Mouse (Mus musculus): ENCODE results near the gene Smarcc1. TPM values are rescaled to one million over a fixed set of nuclear protein-coding genes. Genes with fewer than 3 reads are reported as not detected.
"Not testable (repeated sequence)": the region's sequence is repeated elsewhere in the genome, so short reads cannot be mapped to it uniquely, and the experiment has no call there.

Smarcc1 gene
- polyA plus RNA-seq, 1 experiment from 2014 or later: 80.0 TPM

GRCm38 (mm10) chr9:110159036-110159435, 41.5 kb downstream of the Smarcc1 start:
- no peak overlapping the region for H3K4me3 ChIP-seq (ENCODE audit: low read depth, low read length)
- H3K27me3 ChIP-seq (ENCODE audit: control insufficient read depth, insufficient read depth, low read depth, low read length): no peaks in the 10 kb centered on the region
- no peaks in the 10 kb centered on the region for H3K9me3 ChIP-seq (replicated peaks; ENCODE audit: control insufficient read depth, low read length, poor library complexity, severe bottlenecking)
- WGBS: 92% methylated on average over 1 of the region's 1 CpGs
- no peak overlapping the region for H3K4me2 ChIP-seq (ENCODE audit: low read length)
- H3K27ac ChIP-seq (ENCODE audit: low read length): no peak overlapping the region
- no peak overlapping the region for H3K9ac ChIP-seq (ENCODE audit: low read depth, low read length)
- no peaks in the 10 kb centered on the region for H3K4me1 ChIP-seq (ENCODE audit: control insufficient read depth, insufficient read depth, low read length)
- peaks cover 28% of the 10 kb centered on the region for H3K36me3 ChIP-seq (ENCODE audit: control insufficient read depth, insufficient read depth, low read length)
- no peak for ATAC-seq

DNA sequence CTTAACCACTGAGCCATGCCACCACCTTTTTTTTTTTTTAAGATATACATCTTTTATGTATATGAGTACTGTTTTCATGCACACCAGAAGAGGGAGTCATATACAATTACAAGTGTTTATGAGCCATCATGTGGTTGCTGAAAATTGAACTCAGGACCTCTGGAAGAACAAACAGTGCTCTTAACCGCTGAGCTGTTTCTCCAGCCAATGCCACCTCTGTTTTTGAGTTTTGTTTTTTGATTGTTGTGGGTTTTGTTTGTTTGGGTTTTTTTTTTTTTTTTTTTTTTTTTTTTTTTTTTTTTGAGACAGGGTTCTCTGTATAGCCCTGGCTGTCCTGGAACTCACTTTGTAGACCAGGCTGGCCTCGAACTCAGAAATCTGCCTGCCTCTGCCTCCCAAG, 43.0 kb downstream of the Smarcc1 start:
- H3K4me2 ChIP-seq (ENCODE audit: low read length); H3K9me3 ChIP-seq (replicated peaks; ENCODE audit: control insufficient read depth, low read length, poor library complexity, severe bottlenecking); H3K9ac ChIP-seq (ENCODE audit: low read depth, low read length); H3K4me3 ChIP-seq (ENCODE audit: low read depth, low read length); H3K4me1 ChIP-seq (ENCODE audit: control insufficient read depth, insufficient read depth, low read length); ATAC-seq; H3K27me3 ChIP-seq (ENCODE audit: control insufficient read depth, insufficient read depth, low read depth, low read length); H3K27ac ChIP-seq (ENCODE audit: low read length): not testable (repeated sequence)
- H3K36me3 ChIP-seq (ENCODE audit: control insufficient read depth, insufficient read depth, low read length): peaks cover 25% of the 10 kb centered on the region
- WGBS: 100% methylated on average over 2 of the region's 2 CpGs

- Histone ChIP-seq H3K27ac (ENCODE audit: low read length) (no peak overlapping the region), H3K4me2 (ENCODE audit: low read length) (no peak overlapping the region), H3K36me3 (ENCODE audit: control insufficient read depth, insufficient read depth, low read length) (peaks cover 23% of the 10 kb centered on the region), H3K9ac (ENCODE audit: low read depth, low read length) (no peak overlapping the region), H3K4me1 (ENCODE audit: control insufficient read depth, insufficient read depth, low read length) (no peaks in the 10 kb centered on the region), H3K9me3 (replicated peaks; ENCODE audit: control insufficient read depth, low read length, poor library complexity, severe bottlenecking) (no peaks in the 10 kb centered on the region), H3K27me3 (ENCODE audit: control insufficient read depth, insufficient read depth, low read depth, low read length) (no peaks in the 10 kb centered on the region), H3K4me3 (ENCODE audit: low read depth, low read length) (no peak overlapping the region)
- 96% methylated on average over 5 of the region's 5 CpGs for WGBS
- ATAC-seq: no peak
Measured at GRCm38 (mm10) chr9:110162441-110162840, 44.9 kb downstream of the Smarcc1 start.

GRCm38 (mm10) chr9:110163071-110163470, 45.6 kb downstream of the Smarcc1 start:
- 89% methylated on average over 2 of the region's 2 CpGs for WGBS
- Histone ChIP-seq H3K36me3 (ENCODE audit: control insufficient read depth, insufficient read depth, low read length) (peaks cover 20% of the 10 kb centered on the region), H3K4me2 (ENCODE audit: low read length) (no peak overlapping the region), H3K27ac (ENCODE audit: low read length) (no peak overlapping the region), H3K4me3 (ENCODE audit: low read depth, low read length) (no peak overlapping the region), H3K9me3 (replicated peaks; ENCODE audit: control insufficient read depth, low read length, poor library complexity, severe bottlenecking) (no peaks in the 10 kb centered on the region), H3K4me1 (ENCODE audit: control insufficient read depth, insufficient read depth, low read length) (no peaks in the 10 kb centered on the region), H3K9ac (ENCODE audit: low read depth, low read length) (no peak overlapping the region), H3K27me3 (ENCODE audit: control insufficient read depth, insufficient read depth, low read depth, low read length) (no peaks in the 10 kb centered on the region)
- no peak for ATAC-seq

GRCm38 (mm10) chr9:110170858-110171257, 53.4 kb downstream of the Smarcc1 start:
- Histone ChIP-seq H3K4me1 (ENCODE audit: control insufficient read depth, insufficient read depth, low read length) (no peaks in the 10 kb centered on the region), H3K27ac (ENCODE audit: low read length) (no peak overlapping the region), H3K4me3 (ENCODE audit: low read depth, low read length) (no peak overlapping the region), H3K9me3 (replicated peaks; ENCODE audit: control insufficient read depth, low read length, poor library complexity, severe bottlenecking) (no peaks in the 10 kb centered on the region), H3K4me2 (ENCODE audit: low read length) (no peak overlapping the region), H3K27me3 (ENCODE audit: control insufficient read depth, insufficient read depth, low read depth, low read length) (no peaks in the 10 kb centered on the region), H3K9ac (ENCODE audit: low read depth, low read length) (no peak overlapping the region), H3K36me3 (ENCODE audit: control insufficient read depth, insufficient read depth, low read length) (peaks cover 33% of the 10 kb centered on the region)
- 89% methylated on average over 5 of the region's 5 CpGs for WGBS
- no peak for ATAC-seq

- ATAC-seq: no peak
- Histone ChIP-seq H3K36me3 (ENCODE audit: control insufficient read depth, insufficient read depth, low read length) (peaks cover 22% of the 10 kb centered on the region), H3K9me3 (replicated peaks; ENCODE audit: control insufficient read depth, low read length, poor library complexity, severe bottlenecking) (no peaks in the 10 kb centered on the region), H3K27ac (ENCODE audit: low read length) (no peak overlapping the region), H3K4me2 (ENCODE audit: low read length) (no peak overlapping the region), H3K27me3 (ENCODE audit: control insufficient read depth, insufficient read depth, low read depth, low read length) (no peaks in the 10 kb centered on the region), H3K4me3 (ENCODE audit: low read depth, low read length) (no peak overlapping the region), H3K9ac (ENCODE audit: low read depth, low read length) (no peak overlapping the region), H3K4me1 (ENCODE audit: control insufficient read depth, insufficient read depth, low read length) (no peaks in the 10 kb centered on the region)
- WGBS: 93% methylated on average over 2 of the region's 2 CpGs
Measured at GRCm38 (mm10) chr9:110199870-110200269, 82.4 kb downstream of the Smarcc1 start.

- Histone ChIP-seq H3K9me3 (replicated peaks; ENCODE audit: control insufficient read depth, low read length, poor library complexity, severe bottlenecking) (no peaks in the 10 kb centered on the region), H3K27ac (ENCODE audit: low read length) (peak overlapping the region; percentile 73), H3K4me2 (ENCODE audit: low read length) (no peak overlapping the region), H3K36me3 (ENCODE audit: control insufficient read depth, insufficient read depth, low read length) (peaks cover 19% of the 10 kb centered on the region), H3K9ac (ENCODE audit: low read depth, low read length) (0 out of 2 replicates have a peak overlapping the region, but pooled peaks have one; percentile 14), H3K27me3 (ENCODE audit: control insufficient read depth, insufficient read depth, low read depth, low read length) (no peaks in the 10 kb centered on the region), H3K4me1 (ENCODE audit: control insufficient read depth, insufficient read depth, low read length) (peaks cover 10% of the 10 kb centered on the region), H3K4me3 (ENCODE audit: low read depth, low read length) (no peak overlapping the region)
- peak; percentile 78 for ATAC-seq
- WGBS: 20% methylated on average over 15 of the region's 15 CpGs
Measured at GRCm38 (mm10) chr9:110205526-110206404, 88.3 kb downstream of the Smarcc1 start.

DNA sequence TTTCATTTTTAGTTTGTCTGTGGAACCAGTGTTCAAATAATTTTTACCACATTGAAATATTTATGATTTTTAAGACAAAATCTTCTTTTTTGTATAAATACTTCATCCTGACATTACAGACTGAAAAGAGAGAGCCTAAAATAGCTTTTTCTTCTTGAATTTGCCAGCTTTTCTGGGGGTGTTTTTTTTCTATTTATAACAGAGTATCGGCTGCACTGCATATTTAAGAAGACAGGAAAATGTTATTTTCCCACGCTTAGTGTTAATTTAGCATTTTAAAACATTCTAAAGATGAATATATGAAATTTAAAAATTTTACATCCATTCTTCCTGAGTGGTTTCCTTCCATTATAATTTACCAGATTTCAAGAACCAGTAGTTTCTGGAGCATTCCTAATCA, 88.9 kb downstream of the Smarcc1 start:
- no peak for ATAC-seq
- Histone ChIP-seq H3K36me3 (ENCODE audit: control insufficient read depth, insufficient read depth, low read length) (peaks cover 19% of the 10 kb centered on the region), H3K27me3 (ENCODE audit: control insufficient read depth, insufficient read depth, low read depth, low read length) (no peaks in the 10 kb centered on the region), H3K27ac (ENCODE audit: low read length) (peak overlapping the region; percentile 73), H3K4me3 (ENCODE audit: low read depth, low read length) (no peak overlapping the region), H3K4me1 (ENCODE audit: control insufficient read depth, insufficient read depth, low read length) (peaks cover 10% of the 10 kb centered on the region), H3K9ac (ENCODE audit: low read depth, low read length) (no peak overlapping the region), H3K4me2 (ENCODE audit: low read length) (no peak overlapping the region), H3K9me3 (replicated peaks; ENCODE audit: control insufficient read depth, low read length, poor library complexity, severe bottlenecking) (no peaks in the 10 kb centered on the region)
- 62% methylated on average over 2 of the region's 2 CpGs for WGBS

GRCm38 (mm10) chr9:110208265-110208664, 90.8 kb downstream of the Smarcc1 start:
- ATAC-seq: no peak
- Histone ChIP-seq H3K27me3 (ENCODE audit: control insufficient read depth, insufficient read depth, low read depth, low read length) (no peaks in the 10 kb centered on the region), H3K36me3 (ENCODE audit: control insufficient read depth, insufficient read depth, low read length) (peaks cover 23% of the 10 kb centered on the region), H3K4me2 (ENCODE audit: low read length) (no peak overlapping the region), H3K4me1 (ENCODE audit: control insufficient read depth, insufficient read depth, low read length) (peaks cover 10% of the 10 kb centered on the region), H3K4me3 (ENCODE audit: low read depth, low read length) (no peak overlapping the region), H3K9me3 (replicated peaks; ENCODE audit: control insufficient read depth, low read length, poor library complexity, severe bottlenecking) (no peaks in the 10 kb centered on the region), H3K9ac (ENCODE audit: low read depth, low read length) (no peak overlapping the region), H3K27ac (ENCODE audit: low read length) (no peak overlapping the region)
- WGBS: 71% methylated on average over 7 of the region's 7 CpGs
